Mouse (Mus musculus) hindbrain, embryonic 14.5 days (tissue): Measurements from ENCODE around the gene Gal3st4. TPM values are rescaled to one million over a fixed set of nuclear protein-coding genes. Genes with fewer than 3 reads are reported as not detected.

Experiments
- polyA plus RNA-seq: library from polyadenylated mRNA; unstranded; fragments of >200 nt; fragmentation: Nextera tagmentation; extraction: Ambion mirVana; gene quantifications from 2 replicates; pipeline ENCODE4 v1.2.1, GENCODE M21; 2014

The Gal3st4 gene
- polyA plus RNA-seq, 1 experiment from 2014 or later: 2.9 TPM

Other genes starting within 250 kb of the Gal3st4 start
- gene Smok3c, start 219.6 kb downstream of the Gal3st4 start, polyA plus RNA-seq: not detected in 2 replicates
- 31.2 and 34.1 TPM in 2 replicates for gene Zkscan1, start 187.8 kb downstream of the Gal3st4 start, polyA plus RNA-seq
- 84.0 and 88.2 TPM in 2 replicates for gene Zscan21, start 155.9 kb downstream of the Gal3st4 start, polyA plus RNA-seq
- gene Zfp113, start 117.1 kb downstream of the Gal3st4 start, polyA plus RNA-seq: 17.9 and 21.4 TPM in 2 replicates
- gene Cops6, start 111.8 kb downstream of the Gal3st4 start, polyA plus RNA-seq: 239 and 253 TPM in 2 replicates
- 15.2 and 15.5 TPM in 2 replicates for gene Ap4m1, start 100.8 kb downstream of the Gal3st4 start, polyA plus RNA-seq
- 71.6 and 78.1 TPM in 2 replicates for gene Mcm7, start 100.4 kb downstream of the Gal3st4 start, polyA plus RNA-seq
- gene Taf6, start 85.4 kb downstream of the Gal3st4 start, polyA plus RNA-seq: 67.1 and 72.8 TPM in 2 replicates
- 29.5 and 31.5 TPM in 2 replicates for gene Cnpy4, start 85.4 kb downstream of the Gal3st4 start, polyA plus RNA-seq
- gene Mblac1, start 78.5 kb downstream of the Gal3st4 start, polyA plus RNA-seq: 12.5 and 13.6 TPM in 2 replicates
- gene Nxpe5, start 46.9 kb downstream of the Gal3st4 start, polyA plus RNA-seq: 0.07 TPM in 1 of 2 replicates, not detected in the other
- 74.7 and 85.0 TPM in 2 replicates for gene Lamtor4, start 17.4 kb downstream of the Gal3st4 start, polyA plus RNA-seq
- gene BC037034, start 8.8 kb downstream of the Gal3st4 start, polyA plus RNA-seq: 19.5 and 19.7 TPM in 2 replicates
- 0.15 TPM in 1 of 2 replicates, not detected in the other for gene Gm43720, start 7.1 kb upstream of the Gal3st4 start, polyA plus RNA-seq
- 23.9 and 24.2 TPM in 2 replicates for gene Gpc2, start 7.2 kb upstream of the Gal3st4 start, polyA plus RNA-seq
- gene Stag3, start 7.4 kb upstream of the Gal3st4 start, polyA plus RNA-seq: 9.0 and 9.5 TPM in 2 replicates
- gene Pvrig, start 69.1 kb upstream of the Gal3st4 start, polyA plus RNA-seq: 0.19 TPM in 1 of 2 replicates, not detected in the other
- 65.9 and 72.2 TPM in 2 replicates for gene Zfp157, start 168.6 kb upstream of the Gal3st4 start, polyA plus RNA-seq